14 mouse cellular contexts compared by ENCODE assay signal in the genomic region with DNA sequence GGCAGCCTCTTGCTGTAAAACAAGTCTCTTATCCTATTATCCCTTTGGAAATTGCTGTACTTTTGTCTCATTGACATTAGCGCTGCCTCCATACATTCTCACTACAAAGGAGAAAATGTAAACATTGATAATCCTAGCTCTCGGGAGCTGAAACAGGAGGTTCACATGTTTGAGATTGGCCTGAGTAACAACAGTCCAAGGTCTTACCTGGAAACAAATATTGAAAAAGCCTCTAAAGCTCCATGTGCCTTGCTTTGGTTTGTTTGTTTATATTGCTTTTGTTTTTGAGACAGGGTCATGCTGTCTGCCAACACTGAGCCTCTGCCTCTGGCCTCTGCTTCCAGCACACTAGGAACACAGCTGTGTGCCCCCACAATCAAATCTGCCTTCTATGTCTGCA.
"Had no signal": no experiment of that assay in that cellular context is flagged by ENCODE, and none has a peak within 500 bp of the region (broad histone marks: within the 10 kb centered on the region; RNA-seq: fewer than 3 reads in every experiment).

No protein-coding gene starts in this region.

- H3K9me3 ChIP-seq: hindbrain, embryonic 15.5 days; limb, embryonic 12.5 days; midbrain, embryonic 10.5 days; midbrain, embryonic 15.5 days; neural tube, embryonic 13.5 days had no signal

- H3K27ac ChIP-seq: hindbrain, embryonic 15.5 days; limb, embryonic 12.5 days; midbrain, embryonic 10.5 days; midbrain, embryonic 15.5 days; neural tube, embryonic 13.5 days had no signal

- H3K27me3 ChIP-seq: hindbrain, embryonic 15.5 days; limb, embryonic 12.5 days; midbrain, embryonic 15.5 days; neural tube, embryonic 13.5 days had no signal

- H3K36me3 ChIP-seq: hindbrain, embryonic 15.5 days; limb, embryonic 12.5 days; midbrain, embryonic 10.5 days; midbrain, embryonic 15.5 days; neural tube, embryonic 13.5 days had no signal

- ATAC-seq: lung, postnatal 0 days; midbrain, embryonic 15.5 days had no signal

- H3K4me2 ChIP-seq: hindbrain, embryonic 15.5 days; limb, embryonic 12.5 days; midbrain, embryonic 15.5 days; neural tube, embryonic 13.5 days had no signal

- DNase-seq: kidney, adult 18-20 months; kidney, postnatal 14 days; layer of hippocampus, adult 9-11 months; lung, adult 2 months; lung, postnatal 4 days; retina, postnatal 1 day; thymus, adult 18-20 months; thymus, postnatal 25 days had no signal

- H3K4me1 ChIP-seq: midbrain, embryonic 10.5 days had no signal

- H3K4me3 ChIP-seq: hindbrain, embryonic 15.5 days; limb, embryonic 12.5 days; midbrain, embryonic 10.5 days; midbrain, embryonic 15.5 days; neural tube, embryonic 13.5 days had no signal

- H3K9ac ChIP-seq: hindbrain, embryonic 15.5 days; limb, embryonic 12.5 days; midbrain, embryonic 15.5 days; neural tube, embryonic 13.5 days had no signal
